Mouse (Mus musculus) lung, postnatal 14 days (tissue): ENCODE measurements at regions not wholly inside any gene's neighbourhood (a gene's known extent, or its start where the extent isn't known, plus 50 kb on each side); places are given as distances from the start of the nearest gene placed in this dataset.

Source experiments
- DNase-seq: peaks from one replicate; pipeline ENCODE4 v3.0.0; 2021

DNA sequence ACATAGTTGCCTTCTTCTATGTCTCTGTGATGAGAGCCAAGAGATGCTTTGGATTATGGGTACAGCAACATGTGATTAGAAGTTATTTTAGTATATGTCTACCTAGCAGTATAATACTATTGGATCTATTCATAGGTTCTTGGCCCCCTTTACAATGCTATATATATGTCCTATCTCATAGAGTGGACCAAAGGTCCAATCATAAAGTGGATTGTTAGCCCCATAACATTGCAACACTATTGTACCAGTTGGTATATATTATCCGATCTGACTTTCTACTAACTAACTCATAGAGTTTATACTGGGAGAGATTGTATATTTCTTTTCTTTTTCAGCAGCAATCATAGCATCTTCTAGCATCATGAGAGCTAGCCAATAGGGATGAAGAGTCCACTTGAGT is 491.7 kb upstream of the Zeb2 start:
- DNase-seq = no peak

DNA sequence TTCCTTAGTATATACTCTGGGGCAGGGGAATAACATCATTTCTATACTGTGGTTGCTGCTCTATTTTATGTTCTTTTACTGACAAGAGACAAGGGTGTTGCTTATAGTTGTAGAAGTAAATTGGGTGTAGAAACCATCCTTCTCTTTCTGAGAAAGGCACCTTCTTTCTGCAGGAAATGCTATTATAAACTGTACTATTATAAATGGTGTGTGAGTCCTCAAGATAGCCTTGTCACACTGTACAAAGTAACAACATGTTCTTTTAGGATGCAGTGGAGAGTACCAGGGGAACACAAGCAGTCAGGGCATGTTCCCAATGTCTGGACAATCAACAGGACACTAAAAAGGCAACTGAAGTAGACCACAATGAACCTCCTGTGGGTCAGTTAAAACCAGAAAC is 490.2 kb upstream of the Zeb2 start:
- DNase-seq = no peak

DNA sequence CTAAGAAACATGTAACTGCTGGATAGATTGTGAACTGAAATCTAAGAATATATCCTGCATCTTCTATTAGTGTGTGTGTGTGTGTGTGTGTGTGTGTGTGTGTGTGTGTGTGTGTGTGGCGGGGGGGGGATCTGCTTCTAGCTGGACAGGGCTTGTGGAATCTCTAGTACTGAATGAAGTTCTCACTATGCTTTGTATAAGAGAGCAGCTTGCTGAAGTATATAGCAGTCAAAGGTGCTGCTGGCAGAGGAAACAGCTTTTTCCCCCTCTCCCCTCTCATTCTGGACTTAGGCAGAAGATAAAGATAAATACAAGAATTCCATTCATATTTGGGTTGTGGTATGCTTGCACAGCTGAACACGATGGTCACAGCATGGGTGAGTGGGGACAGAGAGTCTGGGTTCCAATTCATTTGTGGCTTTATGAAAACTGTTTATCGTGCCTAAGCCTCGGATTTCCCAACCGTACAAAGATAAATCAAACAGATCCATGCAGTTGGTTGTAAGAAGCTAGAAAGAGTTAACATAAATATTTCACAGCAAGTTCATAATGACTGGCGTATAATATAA is 484.2 kb upstream of the Zeb2 start:
- no peak for DNase-seq

DNA sequence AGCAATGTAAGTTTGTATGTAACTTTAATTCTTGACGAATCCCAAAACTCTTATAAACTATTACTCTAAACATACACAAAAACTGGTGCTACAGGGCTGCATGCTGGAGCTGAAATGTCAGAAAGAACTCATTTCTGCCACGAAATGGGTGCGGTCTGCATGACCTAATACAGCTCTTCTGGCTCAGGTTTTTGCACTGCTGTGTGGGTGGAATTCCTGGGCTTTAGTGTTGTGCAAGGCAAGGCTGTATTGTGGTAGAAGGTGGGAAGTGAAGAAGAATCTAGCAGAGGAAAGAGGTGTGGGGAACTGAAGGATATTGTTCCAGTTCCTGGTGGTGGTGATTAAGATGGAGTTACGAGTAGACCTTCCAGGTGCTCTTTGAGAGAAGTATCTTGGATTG is 476.6 kb upstream of the Zeb2 start:
- DNase-seq = no peak

DNA sequence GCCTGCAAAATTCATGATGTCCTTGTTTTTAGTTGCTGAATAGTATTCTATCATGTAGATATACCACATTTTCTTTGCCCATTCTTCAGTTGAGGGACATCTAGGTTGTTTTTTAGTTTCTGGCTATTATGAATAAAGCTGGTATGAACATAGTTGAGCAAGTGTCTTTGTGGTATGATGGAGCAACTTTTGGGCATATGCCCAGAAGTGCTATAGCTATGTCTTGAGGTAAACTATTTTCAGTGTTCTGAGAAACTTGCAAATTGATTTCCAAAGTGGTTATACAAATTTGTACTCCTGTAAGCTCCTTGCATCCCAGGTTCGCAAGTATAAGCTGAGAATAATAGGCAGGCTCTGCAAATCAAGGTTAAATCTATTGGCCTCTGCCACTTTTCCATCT is 473.8 kb upstream of the Zeb2 start:
- no peak for DNase-seq

DNA sequence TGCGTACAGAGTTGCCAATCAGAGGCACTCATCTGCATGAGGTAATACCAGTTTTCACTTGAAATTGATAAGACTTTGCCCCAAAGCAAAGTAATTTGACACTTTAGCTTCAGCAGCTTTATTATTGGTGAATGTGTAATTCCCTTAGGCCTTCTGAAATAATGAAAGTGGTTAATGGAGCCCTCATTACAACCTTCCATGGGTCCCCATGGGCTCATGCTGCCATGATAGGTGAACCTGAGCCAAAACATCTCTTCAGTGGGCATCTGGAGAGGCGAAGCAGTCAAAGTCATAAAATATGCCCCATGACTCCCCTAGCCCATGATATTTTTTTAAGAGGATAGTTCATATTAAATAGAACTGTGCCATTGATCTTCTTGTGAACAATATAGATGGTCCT is 471.1 kb upstream of the Zeb2 start:
- no peak for DNase-seq

DNA sequence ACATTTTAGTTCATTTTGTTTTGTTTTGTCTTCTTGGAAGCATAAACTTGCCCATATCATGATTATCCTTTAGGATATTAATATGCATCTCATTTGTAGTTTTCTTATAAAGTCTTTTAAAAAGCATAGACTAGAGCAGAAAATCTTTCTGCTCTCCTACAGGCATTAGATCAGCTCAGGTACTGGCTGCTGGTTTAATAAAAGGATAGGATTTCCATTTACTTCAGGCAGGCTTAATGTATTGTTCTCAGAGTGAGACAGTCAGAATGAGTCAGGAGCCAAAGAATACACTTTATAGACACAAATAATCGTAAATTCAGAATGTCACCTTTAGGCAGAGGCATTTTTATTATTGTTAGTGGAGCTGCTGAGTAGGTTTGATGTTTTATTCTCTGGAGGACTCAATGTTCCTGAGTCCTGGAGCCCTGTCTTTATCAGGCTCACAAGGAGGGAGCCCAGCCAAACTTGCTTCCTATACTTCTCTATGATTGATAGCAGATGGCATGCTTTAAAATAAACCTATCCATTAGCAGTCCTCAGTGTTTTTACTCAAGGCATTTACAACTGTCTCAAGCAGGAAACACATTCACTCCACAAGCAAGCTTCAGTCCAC is 469.5 kb upstream of the Zeb2 start:
- no peak for DNase-seq

DNA sequence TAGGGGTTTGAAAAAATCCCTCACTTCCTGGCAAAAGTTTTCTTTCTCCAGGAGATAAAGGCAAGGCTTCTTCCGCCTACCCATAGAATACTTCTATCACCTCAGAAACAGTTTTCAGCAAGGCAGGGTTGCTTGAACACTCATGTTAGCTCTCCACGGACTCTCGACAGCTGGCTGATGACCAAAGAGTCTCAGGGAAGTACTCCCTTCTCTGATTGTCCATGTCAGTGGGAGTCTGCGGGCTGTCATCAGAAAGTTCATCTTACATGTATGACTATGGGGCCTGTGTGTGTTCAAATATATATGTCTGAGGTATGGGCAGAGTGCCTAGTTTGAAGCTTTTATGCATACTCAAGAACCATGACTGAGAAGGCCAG is 464.3 kb upstream of the Zeb2 start:
- peak; percentile 31 for DNase-seq

DNA sequence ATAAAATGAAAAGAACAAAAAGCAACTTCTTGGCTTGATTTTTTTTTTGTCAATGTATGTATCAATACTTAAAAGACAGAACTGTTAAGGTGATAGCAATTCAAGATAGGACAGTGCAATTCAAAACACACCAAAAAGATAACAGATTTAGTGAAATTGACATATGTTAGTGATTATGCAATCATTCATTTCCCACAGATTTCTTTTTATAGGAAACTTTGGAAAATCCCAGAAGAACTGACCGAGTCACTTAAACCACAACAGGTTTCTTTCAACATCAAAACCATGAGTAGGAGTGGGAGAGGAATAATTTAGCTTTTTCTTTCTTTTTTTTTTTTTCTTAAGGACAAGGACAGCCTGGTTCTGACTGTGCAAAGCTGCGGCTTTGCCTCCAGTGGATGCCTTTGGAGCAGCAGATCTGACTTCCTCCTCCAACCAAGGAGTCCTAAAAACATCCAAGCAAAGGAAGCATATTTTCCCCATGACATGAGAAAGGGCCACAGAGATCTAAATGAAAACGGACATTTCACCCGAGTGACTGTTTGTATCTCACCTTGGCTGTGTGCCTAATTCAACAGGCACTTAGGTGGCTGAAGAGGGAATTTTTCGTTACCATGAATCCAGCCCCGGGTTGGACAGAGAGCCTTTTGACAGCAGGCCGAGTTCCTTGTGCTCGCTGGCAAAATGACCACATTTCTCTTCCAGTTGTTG is 463.8 kb upstream of the Zeb2 start:
- peak; percentile 53 for DNase-seq

DNA sequence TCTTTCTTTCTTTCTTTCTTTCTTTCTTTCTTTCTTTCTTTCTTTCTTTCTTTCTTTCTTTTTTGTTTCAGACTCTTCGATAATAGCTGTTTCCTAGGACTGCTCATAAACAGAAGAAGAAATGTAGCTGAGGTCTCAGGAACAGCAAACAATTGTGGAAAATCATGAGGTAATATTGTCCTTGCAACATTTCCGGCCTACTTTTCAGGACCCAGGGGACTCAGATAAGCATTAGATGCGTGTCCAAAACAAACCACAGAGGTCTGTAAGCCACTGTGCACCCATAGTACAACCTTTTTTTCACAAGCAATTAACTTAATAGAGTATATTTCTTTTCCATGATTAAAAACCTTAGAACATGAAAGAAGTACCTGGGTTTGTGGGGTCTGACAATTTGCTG is 455.7 kb upstream of the Zeb2 start:
- no peak for DNase-seq

DNA sequence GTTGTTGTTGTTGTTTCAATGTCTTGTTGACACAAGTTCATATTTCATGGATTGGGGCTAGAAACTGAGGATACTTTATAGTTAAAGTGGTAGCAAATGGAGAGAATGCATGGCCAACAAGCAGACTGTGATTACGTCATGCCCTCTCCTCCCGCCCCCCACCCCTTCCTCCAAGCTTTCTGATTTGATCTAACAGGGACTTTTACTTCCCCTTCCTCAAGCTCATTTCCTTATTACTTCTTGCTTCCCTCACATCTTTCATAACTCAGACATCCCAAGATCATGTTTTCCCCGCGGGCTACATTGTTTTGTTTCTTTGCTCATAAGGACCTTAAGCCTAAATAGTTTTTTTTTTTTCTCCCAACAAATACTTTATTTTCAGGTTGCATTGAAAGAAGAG is 437.5 kb upstream of the Zeb2 start:
- no peak for DNase-seq

DNA sequence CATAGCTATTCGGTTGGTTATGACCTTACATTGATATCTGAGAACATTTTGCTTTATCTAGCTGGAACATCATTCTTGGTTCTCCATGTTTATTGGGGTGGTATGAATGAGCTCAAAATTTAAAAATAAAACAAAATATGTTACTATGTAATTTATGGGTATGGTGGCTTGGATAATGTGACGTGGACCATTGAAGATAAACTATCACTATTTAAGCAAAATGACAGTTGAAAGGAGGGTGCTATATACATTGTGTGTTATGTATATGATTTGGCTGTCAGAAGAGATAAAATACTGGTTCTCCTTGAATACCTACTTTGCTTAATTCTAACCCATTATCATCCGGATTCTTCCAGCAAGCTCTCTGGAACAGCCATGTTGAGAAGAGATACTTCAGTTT is 424.2 kb upstream of the Zeb2 start:
- DNase-seq = no peak

DNA sequence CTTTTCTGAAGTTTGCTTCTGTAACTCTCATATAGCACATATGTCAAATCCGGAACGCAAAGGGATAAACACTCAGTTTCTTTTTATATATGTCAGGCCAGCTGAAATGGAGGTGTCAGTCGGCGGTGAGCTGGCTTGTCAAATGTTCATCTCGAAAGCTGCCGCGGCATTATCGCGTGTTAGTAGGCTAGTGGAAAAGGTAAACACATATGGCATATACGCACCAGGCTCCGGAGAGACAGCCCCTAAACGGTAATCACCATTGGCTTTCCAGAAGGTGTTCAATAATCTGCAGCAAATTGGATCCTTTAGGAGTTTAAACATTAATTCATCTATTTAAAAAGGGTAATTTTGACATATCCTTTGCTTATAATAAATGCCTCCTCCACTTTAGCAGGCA is 421.8 kb upstream of the Zeb2 start:
- DNase-seq = no peak

DNA sequence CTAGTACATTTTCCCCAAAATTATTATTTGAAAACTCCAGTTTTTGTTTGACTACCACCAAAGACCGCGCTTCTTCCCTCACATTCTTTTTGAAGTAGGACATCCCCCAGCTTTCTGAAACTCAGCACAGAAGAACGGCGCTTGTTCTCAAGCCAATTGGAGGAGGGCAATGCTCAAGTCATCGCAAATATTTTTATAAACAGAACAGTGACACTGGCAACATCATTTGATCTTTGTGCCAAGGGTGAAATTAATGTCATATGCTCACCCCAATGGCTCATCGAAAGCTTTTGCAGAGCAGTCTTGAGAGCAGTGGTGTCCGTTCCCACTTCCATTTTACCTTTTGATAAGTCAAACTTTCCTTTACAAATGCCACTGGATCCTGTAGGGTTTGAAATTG is 420.5 kb upstream of the Zeb2 start:
- DNase-seq = peak; percentile 44

DNA sequence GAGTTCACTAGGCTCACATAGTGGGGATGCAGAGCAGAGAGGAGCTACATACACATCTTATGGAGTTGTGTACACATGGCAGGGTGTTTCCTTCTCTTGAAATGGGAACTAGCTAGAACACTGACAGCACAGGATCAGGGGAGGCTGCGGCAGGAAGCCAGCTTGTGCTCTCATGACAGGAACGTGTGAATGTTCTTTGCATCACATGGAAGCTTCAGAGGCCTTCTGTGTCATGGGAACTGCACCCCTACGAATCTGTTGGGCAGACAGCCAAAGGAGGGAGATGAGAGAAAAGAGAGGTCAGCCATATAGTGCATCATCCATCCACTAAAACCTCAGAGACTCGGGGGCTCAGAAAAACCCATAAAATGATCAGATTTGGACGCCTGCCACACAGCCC is 417.6 kb upstream of the Zeb2 start:
- peak; percentile 41 for DNase-seq

DNA sequence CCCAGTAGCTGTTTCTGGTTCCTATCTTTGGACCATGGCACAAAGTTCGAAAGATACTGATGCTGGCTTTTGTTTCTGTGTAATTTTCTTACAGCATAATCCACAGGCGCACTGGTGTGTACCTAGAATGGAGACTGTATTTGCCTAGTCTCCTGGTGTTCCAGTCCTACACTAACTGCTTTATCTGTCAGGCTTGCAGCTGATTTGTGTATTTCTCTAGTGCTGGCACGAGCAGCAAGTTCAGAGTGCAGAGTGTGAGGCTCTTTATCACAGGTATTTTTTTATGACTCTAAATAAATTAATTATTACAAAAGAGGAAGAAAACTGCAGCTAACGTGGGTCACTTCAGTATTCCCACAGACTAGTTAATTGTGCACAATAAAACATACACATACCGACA is 405.1 kb upstream of the Zeb2 start:
- no peak for DNase-seq

DNA sequence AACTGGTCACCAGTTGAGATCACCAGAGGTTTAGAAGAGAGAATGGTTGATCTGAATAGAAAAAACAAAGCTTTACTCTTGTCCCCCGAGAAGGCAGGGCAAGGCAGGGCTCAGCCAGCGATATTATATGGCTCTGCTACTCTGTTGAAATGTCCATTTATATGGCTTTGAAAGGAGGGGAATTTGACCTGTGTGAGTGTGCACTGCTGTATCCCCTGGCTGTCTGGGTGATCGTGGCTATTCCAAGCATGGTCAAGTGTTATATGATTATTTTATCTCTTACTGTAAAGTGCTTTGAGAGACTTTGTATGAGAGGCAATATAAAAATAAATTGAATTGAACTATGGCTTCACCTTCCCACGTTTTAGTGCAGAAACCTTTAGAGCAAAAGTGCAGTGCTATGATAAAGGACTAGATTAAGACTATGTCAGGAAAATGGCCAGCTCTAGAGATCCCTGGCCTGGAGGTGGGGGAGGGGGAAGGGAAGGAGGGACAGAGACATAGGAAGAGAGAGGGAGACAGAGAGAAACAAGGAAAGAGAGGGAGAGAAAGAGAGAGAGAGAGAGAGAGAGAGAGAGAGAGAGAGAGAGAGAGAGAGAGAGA is 402.5 kb upstream of the Zeb2 start:
- no peak for DNase-seq

DNA sequence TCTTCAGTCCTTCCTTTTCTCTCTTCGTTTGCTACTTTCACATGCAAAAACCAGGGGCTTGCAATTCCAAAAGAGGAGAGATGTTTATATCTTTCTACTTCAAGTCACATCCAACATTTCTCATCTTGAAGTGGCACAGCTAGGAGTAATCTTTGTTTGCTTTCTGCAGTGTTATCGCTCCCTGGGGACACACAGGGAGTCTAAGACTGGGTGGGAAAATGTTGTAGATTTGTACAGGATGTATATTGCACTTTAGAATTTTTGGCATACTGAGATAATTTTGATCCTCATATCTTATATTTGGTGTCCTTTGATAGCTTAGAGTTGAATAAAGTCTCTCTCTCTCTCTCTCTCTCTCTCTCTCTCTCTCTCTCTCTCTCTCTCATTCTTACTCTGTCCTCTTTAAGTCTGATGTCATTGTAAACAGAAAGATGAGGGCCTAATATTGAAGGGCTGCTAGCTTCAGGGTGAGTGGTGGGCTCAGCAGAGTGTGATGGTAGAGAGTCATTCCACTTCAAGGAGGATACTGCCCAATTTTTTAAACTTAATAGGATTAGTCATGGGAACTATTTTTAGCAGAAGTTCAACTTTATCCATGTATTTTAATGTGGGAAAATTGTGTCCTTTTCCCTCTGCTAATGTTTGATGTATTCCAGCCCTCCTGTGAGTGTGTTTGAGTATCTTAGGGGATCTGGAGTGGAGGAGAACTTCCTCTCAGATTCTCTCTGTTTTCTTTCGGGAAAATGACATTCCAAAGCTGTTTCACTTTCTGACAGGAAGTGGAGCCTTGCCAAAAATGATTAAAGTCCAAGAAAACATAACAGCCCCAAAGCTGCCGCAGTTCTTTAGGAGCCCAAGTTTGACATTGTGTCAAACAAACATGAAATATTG is 397.3 kb upstream of the Zeb2 start:
- peak; percentile 20 for DNase-seq

DNA sequence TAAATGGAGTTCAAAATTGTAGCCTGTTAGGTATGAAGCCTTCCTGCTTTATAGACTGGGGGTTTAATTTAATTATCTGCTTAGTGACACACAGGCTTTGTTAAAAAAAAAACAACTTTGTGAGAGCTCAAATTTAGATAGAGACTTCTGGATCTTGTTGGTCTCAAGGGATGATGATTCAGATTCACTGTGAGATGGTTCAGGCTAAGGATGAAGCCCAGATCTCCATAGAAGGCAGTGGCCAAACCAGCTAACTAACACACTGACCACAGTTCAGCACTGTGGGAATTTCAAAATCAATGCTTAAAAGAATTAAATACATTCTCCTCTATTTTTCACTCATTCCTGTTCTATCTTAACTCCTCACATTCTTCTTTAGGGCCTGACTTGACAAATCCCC is 395.7 kb upstream of the Zeb2 start:
- no peak for DNase-seq

DNA sequence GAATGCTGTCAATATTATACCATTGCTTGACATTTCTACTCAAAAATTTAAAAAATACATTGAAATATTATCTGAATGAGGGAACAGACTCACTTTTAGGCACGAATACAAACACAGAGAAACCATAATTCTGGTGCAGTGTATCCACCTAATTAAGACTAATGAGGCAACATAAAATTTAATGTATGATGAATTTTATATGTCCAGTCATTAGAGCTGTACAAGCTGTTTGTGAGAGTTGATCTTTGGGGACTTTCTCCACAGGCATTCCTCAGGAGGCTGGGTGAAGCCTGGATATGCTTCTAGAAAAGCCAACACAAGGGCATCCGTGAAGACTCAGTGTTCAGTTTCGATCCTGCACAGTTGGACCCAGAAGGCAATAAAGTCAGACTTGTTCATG is 394.6 kb upstream of the Zeb2 start:
- DNase-seq = no peak

DNA sequence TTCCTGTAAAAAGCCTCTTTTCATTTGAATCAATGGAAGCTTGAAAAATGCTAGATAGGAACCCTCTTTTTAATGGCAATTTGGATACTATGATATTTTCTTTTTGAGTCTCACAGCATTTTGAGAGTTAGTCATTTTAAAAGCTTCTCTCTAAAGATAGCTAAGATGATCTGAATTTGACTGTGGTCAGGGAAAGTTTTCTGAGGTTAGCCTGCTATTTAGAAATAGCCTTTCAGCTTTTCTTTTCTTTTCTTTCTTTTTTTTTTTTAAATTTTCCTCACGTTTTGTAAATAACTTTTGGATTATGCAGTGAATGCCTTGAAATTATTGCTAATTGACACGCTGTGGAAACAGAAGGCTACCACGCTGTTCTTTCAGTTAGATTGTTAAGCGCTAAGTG is 387.3 kb upstream of the Zeb2 start:
- DNase-seq = no peak

DNA sequence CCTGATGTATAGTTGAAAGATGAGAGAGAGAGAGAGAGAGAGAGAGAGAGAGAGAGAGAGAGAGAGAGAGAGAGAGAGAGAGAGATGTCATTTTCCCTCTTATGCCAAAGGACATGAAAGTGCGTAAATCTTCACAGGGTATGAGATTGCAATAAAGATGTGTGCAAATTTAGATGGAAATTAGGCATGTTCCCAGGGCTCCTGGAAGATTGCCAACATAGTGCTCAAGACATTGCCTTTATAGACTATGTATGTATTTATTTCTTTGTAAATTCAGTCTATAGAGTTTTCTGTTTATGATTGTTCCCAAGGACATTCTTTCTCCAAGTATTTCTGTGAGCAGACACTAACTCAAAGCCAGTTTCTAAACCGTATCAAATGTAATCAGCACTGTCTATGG is 376.5 kb upstream of the Zeb2 start:
- no peak for DNase-seq

DNA sequence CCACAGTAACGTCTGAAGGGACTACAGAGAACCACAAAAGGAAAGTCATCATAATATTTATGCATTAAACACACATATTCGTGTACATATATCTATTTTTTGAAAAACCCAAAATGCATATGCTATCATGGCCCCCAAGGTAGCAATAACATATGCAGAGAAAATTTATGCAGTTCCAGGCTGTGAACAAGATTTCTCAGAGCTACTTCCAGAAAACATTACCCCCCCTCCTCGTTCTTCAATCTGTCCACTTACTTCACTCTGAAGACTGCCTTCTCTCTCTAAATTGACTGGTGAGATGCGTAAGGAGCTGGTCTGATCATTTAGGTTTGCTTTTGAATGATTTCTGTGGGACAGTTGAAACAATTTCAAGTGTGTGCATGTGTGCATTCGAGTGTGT is 369.3 kb upstream of the Zeb2 start:
- no peak for DNase-seq

DNA sequence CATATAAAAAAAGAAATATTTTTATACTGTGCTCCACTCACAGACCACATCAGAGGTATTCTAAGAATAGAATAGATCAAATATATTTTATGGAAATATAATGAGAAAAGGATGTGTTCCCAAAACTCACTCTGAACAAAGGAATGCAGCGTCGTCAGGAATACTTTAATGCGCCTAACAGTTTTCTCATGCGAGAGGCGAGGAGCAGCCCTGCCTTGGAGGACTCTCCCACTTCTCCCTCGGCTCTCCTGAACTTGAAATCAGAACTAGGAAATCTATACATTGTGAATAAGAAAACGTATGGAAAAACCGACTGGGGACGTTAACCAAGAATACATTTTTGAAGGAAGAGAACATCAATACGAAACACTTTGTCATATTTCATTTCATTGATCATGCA is 368.3 kb upstream of the Zeb2 start:
- no peak for DNase-seq
